Mouse (Mus musculus) kidney, postnatal 36 days (tissue): ENCODE results near the gene Sptbn2.
"Not testable (repeated sequence)": the region's sequence is repeated elsewhere in the genome, so short reads cannot be mapped to it uniquely, and the experiment has no call there.

ENCODE experiments used
- DNase-seq, 2 experiments: peaks; one replicate each; pipeline ENCODE4 v3.0.0; 2021 to 2022; ENCODE audit warnings: mixed read lengths in 2 of 2

Sptbn2 gene

GRCm38 (mm10) chr19:4729186-4729585, 18.2 kb downstream of the Sptbn2 start:
- no peak for DNase-seq

GRCm38 (mm10) chr19:4733052-4733451, 22.1 kb downstream of the Sptbn2 start:
- no peak for DNase-seq

GRCm38 (mm10) chr19:4737866-4738265, 26.9 kb downstream of the Sptbn2 start:
- no peak for DNase-seq

GRCm38 (mm10) chr19:4739053-4739452, 28.1 kb downstream of the Sptbn2 start:
- DNase-seq: no peak

GRCm38 (mm10) chr19:4739762-4740161, 28.8 kb downstream of the Sptbn2 start:
- no peak for DNase-seq

- DNase-seq: no peak
Observed at GRCm38 (mm10) chr19:4741482-4741881, 30.5 kb downstream of the Sptbn2 start.

DNA sequence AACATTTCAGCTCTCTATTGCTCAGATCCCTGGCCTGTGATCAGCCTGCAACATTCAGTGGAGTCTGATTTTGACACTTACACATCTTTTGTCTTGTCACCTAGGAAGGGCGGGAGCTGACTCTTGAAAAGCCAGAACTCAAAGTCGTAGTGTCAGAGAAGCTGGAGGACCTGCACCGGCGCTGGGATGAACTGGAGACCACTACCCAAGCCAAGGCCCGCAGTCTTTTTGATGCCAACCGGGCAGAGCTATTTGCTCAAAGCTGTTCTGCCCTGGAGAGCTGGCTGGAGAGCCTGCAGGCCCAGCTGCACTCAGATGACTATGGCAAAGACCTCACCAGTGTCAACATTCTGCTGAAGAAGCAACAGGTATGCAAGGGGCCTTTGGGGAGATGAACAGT, 31.3 kb downstream of the Sptbn2 start:
- DNase-seq: no peak

DNA sequence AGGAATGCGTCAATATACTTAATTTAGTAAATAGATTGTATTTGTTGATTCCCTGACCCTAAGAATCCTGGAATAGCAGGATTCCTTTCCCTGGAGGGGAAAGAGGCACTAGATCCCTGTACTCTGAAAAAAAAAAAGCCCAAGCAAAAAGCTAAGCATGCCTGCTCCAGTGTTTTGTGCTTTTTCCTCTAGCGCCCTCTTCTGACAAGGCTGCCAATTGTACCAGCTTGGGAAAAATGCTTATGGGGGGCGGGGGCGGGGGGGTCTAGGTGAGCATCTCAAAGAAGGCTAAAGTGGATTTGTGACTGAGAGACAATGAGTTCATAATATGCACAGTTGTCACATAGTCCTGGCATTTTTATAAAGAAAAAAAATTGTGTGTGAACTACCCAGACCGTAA, 32.6 kb downstream of the Sptbn2 start:
- DNase-seq: peak; percentile 23 to 57

DNA sequence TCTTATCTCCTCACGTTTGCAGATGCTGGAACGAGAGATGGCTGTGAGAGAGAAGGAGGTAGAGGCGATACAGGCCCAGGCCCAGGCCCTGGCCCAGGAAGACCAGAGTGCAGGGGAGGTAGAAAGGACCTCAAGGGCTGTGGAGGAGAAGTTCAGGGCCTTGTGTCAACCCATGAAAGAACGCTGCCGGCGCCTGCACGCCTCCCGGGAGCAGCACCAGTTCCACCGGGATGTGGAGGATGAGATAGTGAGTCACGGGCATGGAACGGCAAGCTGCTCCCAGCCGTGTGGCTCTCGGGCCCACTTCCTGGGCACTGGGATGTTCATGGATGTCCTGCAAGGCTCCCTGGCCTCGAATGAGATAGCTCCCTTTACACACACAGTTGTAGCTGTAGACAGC, 33.1 kb downstream of the Sptbn2 start:
- no peak for DNase-seq

DNA sequence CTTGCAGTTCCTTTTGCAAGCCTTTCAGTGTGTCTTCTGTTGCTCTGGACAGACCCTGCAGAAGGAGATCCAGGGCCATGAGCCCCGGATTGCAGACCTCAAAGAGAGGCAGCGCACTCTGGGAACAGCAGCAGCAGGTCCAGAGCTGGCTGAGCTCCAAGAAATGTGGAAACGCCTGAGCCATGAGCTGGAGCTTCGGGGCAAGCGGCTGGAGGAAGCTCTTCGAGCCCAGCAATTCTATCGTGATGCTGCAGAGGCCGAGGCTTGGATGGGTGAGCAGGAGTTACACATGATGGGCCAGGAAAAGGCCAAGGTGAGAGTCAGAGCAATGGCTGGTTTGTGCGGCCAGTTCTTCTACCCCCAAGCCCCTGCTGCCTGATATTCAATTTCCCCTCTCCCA, 34.1 kb downstream of the Sptbn2 start:
- peak; percentile 24 to 59 for DNase-seq

DNA sequence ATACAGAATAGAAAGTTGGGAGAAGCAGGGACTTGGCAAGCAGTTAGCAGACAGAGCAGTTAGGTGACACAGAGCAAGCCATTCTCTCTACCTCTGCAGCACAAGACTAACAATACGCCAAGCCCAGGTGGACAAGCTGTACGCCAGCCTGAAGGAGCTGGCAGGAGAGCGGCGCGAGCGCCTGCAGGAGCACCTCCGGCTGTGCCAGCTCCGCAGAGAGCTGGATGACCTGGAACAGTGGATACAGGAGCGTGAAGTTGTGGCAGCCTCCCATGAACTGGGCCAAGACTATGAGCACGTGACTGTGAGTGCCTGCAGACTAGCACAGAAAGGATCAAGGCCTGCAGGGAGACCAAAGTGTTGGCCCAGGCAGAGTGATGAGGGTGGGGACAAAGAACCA, 34.7 kb downstream of the Sptbn2 start:
- peak; percentile 11 to 20 for DNase-seq

DNA sequence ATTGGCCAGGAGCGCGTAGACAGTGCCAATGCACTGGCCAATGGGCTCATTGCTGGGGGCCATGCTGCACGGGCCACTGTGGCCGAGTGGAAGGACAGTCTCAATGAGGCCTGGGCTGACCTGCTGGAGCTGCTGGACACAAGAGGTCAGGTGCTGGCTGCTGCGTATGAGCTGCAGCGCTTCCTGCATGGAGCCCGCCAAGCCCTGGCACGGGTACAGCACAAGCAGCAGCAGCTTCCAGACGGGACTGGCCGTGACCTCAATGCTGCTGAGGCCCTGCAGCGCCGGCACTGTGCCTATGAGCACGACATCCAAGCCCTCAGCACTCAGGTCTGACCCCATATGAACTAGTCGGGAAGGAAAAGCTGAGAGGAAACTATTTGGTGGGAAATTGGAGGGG, 35.6 kb downstream of the Sptbn2 start:
- peak in 1 of 2 experiments; percentile 27 for DNase-seq

DNA sequence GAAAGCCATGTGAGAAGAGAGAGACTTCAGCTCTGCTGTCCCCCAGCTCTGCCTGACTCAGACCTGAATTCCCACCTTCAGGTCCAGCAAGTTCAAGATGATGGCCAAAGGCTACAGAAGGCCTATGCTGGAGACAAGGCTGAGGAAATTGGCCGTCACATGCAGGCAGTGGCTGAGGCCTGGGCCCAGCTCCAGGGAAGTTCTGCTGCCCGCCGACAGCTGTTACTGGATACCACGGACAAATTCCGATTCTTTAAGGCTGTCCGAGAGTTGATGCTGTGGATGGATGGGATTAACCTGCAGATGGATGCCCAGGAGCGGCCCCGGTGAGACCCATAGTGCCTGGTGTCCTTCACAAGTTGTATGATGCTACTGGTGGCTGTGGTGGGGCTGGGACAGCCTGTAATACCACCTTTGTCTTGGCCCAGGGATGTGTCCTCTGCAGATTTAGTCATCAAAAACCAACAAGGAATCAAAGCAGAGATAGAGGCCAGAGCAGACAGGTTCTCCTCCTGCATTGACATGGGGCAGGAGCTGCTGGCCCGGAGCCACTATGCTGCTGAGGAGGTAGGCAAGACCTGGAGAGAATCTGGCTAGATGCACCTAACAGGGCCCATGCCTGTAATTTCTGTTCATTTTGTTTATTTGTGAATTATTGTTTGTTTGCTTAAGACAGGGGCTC, 36.8 kb downstream of the Sptbn2 start:
- DNase-seq: no peak

GRCm38 (mm10) chr19:4748493-4748892, 37.5 kb downstream of the Sptbn2 start:
- DNase-seq: no peak

GRCm38 (mm10) chr19:4749975-4750374, 39.0 kb downstream of the Sptbn2 start:
- no peak for DNase-seq

DNA sequence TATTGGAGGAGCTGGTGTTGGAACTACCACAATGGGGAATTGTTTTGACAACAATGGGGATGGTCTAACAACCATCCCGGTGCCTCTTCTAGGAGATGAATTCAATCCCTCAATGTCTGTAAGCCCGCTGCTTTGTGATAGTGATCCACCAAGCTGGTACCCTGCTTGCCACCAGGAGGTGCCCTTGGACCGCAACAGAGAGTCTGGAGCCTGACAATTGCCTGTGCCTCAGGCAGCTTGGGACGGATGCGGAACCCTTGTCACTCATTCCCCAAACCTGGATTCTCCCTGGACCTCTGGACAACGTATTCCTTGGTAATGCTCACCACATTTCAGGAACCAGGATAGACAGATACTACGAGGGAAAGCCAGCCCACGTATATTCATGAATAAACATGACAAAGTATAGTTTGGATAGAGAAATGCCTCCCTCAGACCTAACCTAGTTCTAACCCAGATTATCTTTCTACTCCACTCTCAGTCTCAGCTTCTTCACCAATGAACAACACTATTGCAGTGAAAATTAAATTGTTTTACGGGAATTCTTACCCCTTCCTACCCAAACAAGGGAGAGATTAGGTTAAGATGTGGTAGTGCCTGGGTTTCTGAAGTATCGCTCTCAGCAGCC, 44.7 kb downstream of the Sptbn2 start:
- DNase-seq: peak; percentile 93 to 96

- DNase-seq: peak; percentile 97 to 99
Observed at GRCm38 (mm10) chr19:4756193-4756911, 45.4 kb downstream of the Sptbn2 start, which contains the start of gene Rbm4b. Gene Rbm4b (plus strand): TSS chr19:4756497.

DNA sequence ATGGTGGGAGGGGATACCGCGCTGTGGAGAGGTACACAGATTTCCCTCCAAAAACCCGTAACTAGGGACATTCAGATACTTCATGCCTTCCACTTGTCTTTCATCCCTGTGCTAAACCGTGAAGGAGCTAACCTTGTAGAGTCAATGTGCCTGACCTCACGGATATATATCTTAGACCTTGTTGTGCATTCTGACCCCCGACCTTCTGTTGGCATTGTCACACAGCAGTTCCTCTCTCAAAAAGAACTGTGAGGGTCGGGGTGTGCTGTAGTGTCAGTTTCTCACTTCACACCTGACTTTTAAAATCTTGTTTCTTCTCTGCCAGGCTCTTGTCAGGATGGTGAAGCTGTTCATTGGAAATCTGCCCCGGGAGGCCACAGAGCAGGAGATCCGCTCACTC, 46.0 kb downstream of the Sptbn2 start:
- peak in 1 of 2 experiments; percentile 18 for DNase-seq

GRCm38 (mm10) chr19:4760544-4760943, 49.6 kb downstream of the Sptbn2 start:
- DNase-seq: not testable (repeated sequence)

GRCm38 (mm10) chr19:4762876-4763275, 51.9 kb downstream of the Sptbn2 start:
- peak; percentile 45 to 63 for DNase-seq

DNA sequence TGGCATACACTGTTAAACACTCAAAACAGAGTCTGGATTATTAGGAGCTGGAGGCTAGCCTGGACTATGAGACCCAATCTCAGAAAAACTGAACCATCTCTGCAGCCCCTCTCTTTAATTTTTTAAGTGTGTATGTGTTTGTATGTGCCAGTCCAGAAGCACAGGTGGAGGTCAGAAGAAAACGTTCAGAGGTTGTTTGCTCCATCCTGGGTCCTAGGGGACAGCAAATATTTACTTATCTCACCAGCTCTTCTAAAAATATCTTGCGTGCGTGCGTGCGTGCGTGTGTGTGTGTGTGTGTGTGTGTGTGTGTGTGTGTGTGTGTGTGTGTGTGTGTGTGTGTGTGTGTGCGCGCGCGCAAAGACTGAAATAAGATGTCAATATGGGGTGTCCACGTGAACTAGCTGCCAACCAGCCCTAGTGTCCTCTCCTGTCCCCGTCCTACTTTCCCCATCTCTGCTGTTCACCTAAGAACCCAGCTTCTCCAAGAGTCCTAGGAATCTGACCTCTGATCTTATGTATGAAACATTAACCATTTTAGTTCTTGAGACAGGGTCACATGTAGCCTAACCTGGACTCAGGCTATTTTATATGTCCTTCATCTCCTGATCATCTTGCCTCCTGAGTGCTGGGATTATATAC, 56.7 kb downstream of the Sptbn2 start:
- peak; percentile 22 to 54 for DNase-seq

- no peak for DNase-seq
Observed at GRCm38 (mm10) chr19:4772785-4773184, 61.8 kb downstream of the Sptbn2 start.

GRCm38 (mm10) chr19:4782891-4783290, 71.9 kb downstream of the Sptbn2 start:
- DNase-seq: peak in 1 of 2 experiments; percentile 30
